Mouse (Mus musculus) adrenal gland, adult 10 weeks (tissue): Measurements from ENCODE around the gene Akp3. TPM values are rescaled to one million over a fixed set of nuclear protein-coding genes. Genes with fewer than 3 reads are reported as not detected.

Source experiments
- polyA plus RNA-seq: library from polyadenylated mRNA; stranded (reverse); fragments of 350-450 nt; fragmentation: Illumina TruSeq; extraction: RNeasy Lipid Tissue Mini Kit (QIAGEN cat#74804); gene quantifications from one replicate; pipeline ENCODE4 v1.2.3, GENCODE M21; 2014; ENCODE audit warnings: low read depth, low replicate concordance

Gene Akp3
- polyA plus RNA-seq = not detected

DNA sequence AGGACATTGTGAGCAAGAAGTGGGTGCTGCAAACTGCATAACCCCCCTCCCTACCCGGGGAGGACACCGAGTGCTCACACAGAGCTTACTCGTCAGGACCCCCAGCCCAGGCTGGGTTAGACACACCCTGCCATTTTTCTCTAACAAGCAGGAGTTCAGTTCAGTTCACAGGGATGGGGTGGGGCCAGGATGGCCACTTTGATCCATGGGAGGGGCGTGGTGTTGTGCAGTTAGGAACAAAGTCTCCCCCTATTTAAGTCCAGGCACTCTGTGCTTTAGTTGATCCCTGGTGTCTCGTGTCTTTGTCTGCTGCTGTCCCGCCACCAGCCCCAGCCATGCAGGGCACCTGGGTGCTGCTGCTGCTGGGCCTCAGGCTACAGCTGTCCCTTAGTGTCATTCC is at the start of gene Akp3:
Gene Akp3, plus strand, starts transcription at position 301 of the 400 bp plus-strand sequence.

GRCm38 (mm10) chr1:87089828-87090227 is 34.9 kb upstream of the Akp3 start, which contains the start of gene Alppl2:
Gene Alppl2 (minus strand): TSS chr1:87089928.

DNA sequence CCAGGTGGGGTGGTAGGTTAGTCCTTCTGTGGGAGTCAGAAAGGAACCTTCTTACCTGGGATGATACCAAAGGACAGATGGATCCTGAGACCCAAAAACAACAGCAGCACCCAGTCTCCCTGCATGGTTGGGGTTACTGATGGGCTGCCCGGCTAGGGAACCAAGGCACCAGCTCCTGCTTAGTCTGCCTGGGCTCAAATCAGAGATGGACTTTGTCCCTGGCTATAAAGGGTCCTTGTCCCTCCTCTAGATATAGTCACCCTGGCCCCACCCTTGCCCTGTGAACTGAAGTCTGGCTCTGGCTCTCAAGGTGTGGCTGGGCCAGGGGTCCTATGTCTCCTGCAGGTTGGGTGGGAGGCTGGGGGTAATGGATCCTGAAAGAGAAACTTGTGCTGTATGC is 23.4 kb upstream of the Akp3 start, which contains the start of gene Alpi:
Gene Alpi, minus strand, starts transcription at position 196 of the 400 bp plus-strand sequence.

DNA sequence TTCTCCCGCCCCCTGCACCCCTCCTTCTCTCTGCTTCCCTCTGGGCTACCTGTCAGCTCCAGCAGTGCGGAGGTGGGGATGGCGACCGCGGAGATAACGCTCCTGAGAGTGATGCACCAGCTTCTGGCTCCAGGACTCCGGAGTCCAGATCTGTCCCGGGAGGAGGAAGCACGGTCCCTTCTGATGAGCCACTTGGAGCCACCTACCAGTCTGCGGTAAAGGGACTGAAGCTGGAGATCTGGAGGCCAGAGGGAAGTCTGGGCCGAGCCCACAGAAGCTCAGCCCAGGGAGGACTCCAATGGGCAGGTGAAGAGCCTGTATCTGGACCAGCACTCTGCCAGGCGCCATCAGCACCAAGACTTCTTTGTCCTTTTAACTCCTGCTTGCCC is 31.4 kb downstream of the Akp3 start, which contains the start of gene Ecel1:
Gene Ecel1, minus strand, starts transcription at position 323 of the 389 bp plus-strand sequence.

Other genes with a start within 250 kb of the Akp3 start
- gene Alppl2, start 35.0 kb upstream of the Akp3 start, polyA plus RNA-seq = not detected
- gene Alpi, start 23.4 kb upstream of the Akp3 start, polyA plus RNA-seq = not detected
- gene Ecel1, start 31.5 kb downstream of the Akp3 start, polyA plus RNA-seq = not detected
- gene Prss56, start 58.3 kb downstream of the Akp3 start, polyA plus RNA-seq = not detected
- not detected for gene Chrnd, start 65.6 kb downstream of the Akp3 start, polyA plus RNA-seq
- gene Chrng, start 79.7 kb downstream of the Akp3 start, polyA plus RNA-seq = not detected
- gene Eif4e2, start 88.9 kb downstream of the Akp3 start, polyA plus RNA-seq = 32.0 TPM
- gene Efhd1, start 139.4 kb downstream of the Akp3 start, polyA plus RNA-seq = 552 TPM
- gene Gigyf2, start 202.0 kb downstream of the Akp3 start, polyA plus RNA-seq = 121 TPM